Mouse (Mus musculus) layer of hippocampus, adult 2 months (tissue): ENCODE results near the gene Tmem144. TPM values are rescaled to one million over a fixed set of nuclear protein-coding genes. Genes with fewer than 3 reads are reported as not detected.
A peak's percentile ranks its signal among the peaks of the same experiment; 100 is the strongest.

Source experiments
- DNase-seq, 2 experiments: peaks; one replicate each; pipeline ENCODE4 v3.0.0; 2022; ENCODE audit warnings: low spot score in 2 of 2
- H3K27ac ChIP-seq: fragments of 200-600 bp; 2 replicates; pipeline ENCODE4 v1.8.1; 2022
- H3K4me3 ChIP-seq: fragments of 200-600 bp; 2 replicates; pipeline ENCODE4 v1.8.1; 2022; ENCODE audit warnings: mild to moderate bottlenecking
- CTCF ChIP-seq: fragments of 200-600 bp; conservative IDR thresholded peaks from 2 replicates; pipeline ENCODE4 v1.8.1; 2022; ENCODE audit warnings: antibody characterized with exemption, mild to moderate bottlenecking, moderate library complexity
- total RNA-seq, 2 experiments: library from RNA; stranded (reverse); gene quantifications; 2 replicates each; pipeline ENCODE4 v1.2.3; 2021

The Tmem144 gene
- total RNA-seq, 2 experiments from 2014 or later = 18.3 to 23.4 TPM

GRCm38 (mm10) chr3:79850656-79851055 lies 1.9 kb downstream of the Tmem144 start:
- no peak for DNase-seq
- no peak for TF ChIP-seq CTCF
- no peak overlapping the region for H3K27ac ChIP-seq
- H3K4me3 ChIP-seq = no peak overlapping the region

GRCm38 (mm10) chr3:79849621-79850020 lies 3.0 kb downstream of the Tmem144 start:
- no peak overlapping the region for H3K4me3 ChIP-seq

GRCm38 (mm10) chr3:79848841-79849240 lies 3.7 kb downstream of the Tmem144 start:
- DNase-seq = no peak
- TF ChIP-seq CTCF = no peak
- Histone ChIP-seq H3K4me3 (no peak overlapping the region), H3K27ac (peak overlapping the region; percentile 90)

More at GRCm38 (mm10) chr3:79849621-79850020, 3.0 kb downstream of the Tmem144 start:
- no peak for TF ChIP-seq CTCF
- no peak for DNase-seq
- H3K27ac ChIP-seq = peak overlapping the region; percentile 90

DNA sequence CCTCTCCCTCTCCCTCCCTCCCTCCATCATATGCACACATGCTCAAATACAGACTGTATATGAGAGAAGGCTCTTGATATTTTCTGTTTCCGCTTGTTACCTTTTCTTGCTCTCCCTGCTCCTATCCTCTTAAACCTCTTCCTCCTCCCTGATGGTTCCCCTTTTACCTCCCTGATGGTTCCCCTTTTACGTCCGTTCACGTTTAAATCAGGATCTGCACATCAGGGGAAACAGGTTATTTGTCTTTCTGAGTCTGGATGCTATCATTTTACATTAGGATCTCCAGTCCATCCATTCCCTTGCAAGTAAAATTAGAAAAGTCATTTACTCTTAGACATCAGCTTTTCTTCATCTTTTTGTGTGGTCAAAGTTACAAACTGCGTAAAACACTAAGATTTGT lies 5.9 kb downstream of the Tmem144 start:
- no peak for DNase-seq
- no peak for TF ChIP-seq CTCF
- H3K4me3 ChIP-seq = no peak overlapping the region
- no peak overlapping the region for H3K27ac ChIP-seq

- no peak for DNase-seq
- no peak for TF ChIP-seq CTCF
- Histone ChIP-seq H3K27ac (peak overlapping the region; percentile 62; the same call in 1 of the 2 replicates), H3K4me3 (no peak overlapping the region)
Observed at GRCm38 (mm10) chr3:79843999-79844398, 8.6 kb downstream of the Tmem144 start.

- DNase-seq = peak; percentile 58 to 67
- Histone ChIP-seq H3K4me3 (peak overlapping the region; percentile 69), H3K27ac (peak overlapping the region; percentile 94)
- no peak for TF ChIP-seq CTCF
Observed at GRCm38 (mm10) chr3:79842616-79843016, 10.0 kb downstream of the Tmem144 start.

GRCm38 (mm10) chr3:79842165-79842564 lies 10.4 kb downstream of the Tmem144 start:
- peak overlapping the region; percentile 94 for H3K27ac ChIP-seq
- no peak for DNase-seq
- TF ChIP-seq CTCF = no peak

GRCm38 (mm10) chr3:79841475-79841874 lies 11.1 kb downstream of the Tmem144 start:
- Histone ChIP-seq H3K27ac (peak overlapping the region; percentile 94), H3K4me3 (peak overlapping the region; percentile 69)
- no peak for DNase-seq
- no peak for TF ChIP-seq CTCF

More at GRCm38 (mm10) chr3:79842165-79842564, 10.4 kb downstream of the Tmem144 start:
- peak overlapping the region; percentile 69 for H3K4me3 ChIP-seq

- DNase-seq = no peak
- 0 out of 2 replicates have a peak overlapping the region, but pooled peaks have one; percentile 43 for H3K27ac ChIP-seq
- peak; percentile 80 for TF ChIP-seq CTCF
- H3K4me3 ChIP-seq = no peak overlapping the region
Observed at GRCm38 (mm10) chr3:79838751-79839150, 13.8 kb downstream of the Tmem144 start.

DNA sequence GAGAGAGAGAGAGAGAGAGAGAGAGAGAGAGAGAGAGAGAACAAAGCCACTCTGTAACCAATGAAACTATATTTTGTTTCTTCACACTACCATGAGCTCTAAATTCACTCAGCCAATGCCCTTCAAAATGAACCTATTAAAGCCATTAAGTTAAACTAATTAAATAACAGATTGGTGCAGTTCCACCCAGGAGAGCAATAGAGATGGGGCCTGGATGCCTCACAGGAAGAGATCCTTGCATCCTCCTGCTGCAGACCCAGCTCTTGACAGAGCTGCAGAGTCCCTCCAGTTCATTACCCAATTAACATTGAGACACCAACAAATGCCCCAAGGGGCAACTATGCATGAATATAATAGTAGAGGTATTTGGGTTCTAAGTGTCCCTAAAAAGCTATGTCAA lies 23.3 kb downstream of the Tmem144 start:
- Histone ChIP-seq H3K27ac (no peak overlapping the region), H3K4me3 (no peak overlapping the region)
- TF ChIP-seq CTCF = no peak
- peak in 1 of 2 experiments; percentile 2 for DNase-seq

- no peak for DNase-seq
- Histone ChIP-seq H3K27ac (peak overlapping the region; percentile 89), H3K4me3 (no peak overlapping the region)
- no peak for TF ChIP-seq CTCF
Observed at GRCm38 (mm10) chr3:79825067-79825780, 27.3 kb downstream of the Tmem144 start.

DNA sequence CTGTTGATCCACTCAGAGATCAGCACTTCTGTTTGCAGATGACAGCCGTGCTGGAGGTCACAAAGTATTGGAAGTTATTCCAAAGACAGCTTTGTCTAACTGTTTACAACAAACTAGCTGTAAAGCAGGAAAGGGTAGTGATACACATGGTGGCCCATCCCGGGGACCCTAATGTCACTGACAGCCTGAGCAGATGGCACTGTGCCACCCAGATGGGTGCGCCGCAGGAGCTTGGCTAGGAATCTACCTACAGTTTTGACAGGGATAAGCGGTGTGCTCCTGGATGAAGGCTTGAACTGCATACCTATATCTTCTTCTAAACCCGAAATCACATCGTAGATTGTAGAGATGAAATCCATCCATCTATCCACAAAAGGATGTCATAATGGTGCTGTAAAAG lies 29.4 kb downstream of the Tmem144 start:
- Histone ChIP-seq H3K4me3 (no peak overlapping the region), H3K27ac (peak overlapping the region; percentile 89)
- DNase-seq = no peak
- TF ChIP-seq CTCF = no peak

GRCm38 (mm10) chr3:79821131-79821530 lies 31.4 kb downstream of the Tmem144 start:
- H3K4me3 ChIP-seq = no peak overlapping the region
- H3K27ac ChIP-seq = peak overlapping the region; percentile 89
- DNase-seq = peak; percentile 77 to 83
- no peak for TF ChIP-seq CTCF
